Mouse (Mus musculus) intestine, postnatal 0 days (tissue): Measurements from ENCODE around the gene Wipf2. TPM values are rescaled to one million over a fixed set of nuclear protein-coding genes. Genes with fewer than 3 reads are reported as not detected.
"Not testable (repeated sequence)": the region's sequence is repeated elsewhere in the genome, so short reads cannot be mapped to it uniquely, and the experiment has no call there.

Experiments
- ATAC-seq: fragments of 200-750 bp; cut with Nextera tagmentation; 2 replicates; pipeline ENCODE4 v1.8.0; 2017; ENCODE audit warnings: mild to moderate bottlenecking, moderate TSS enrichment, moderate library complexity
- H3K27ac ChIP-seq: fragments of 300-500 bp; sonication (generic); 2 replicates; pipeline ENCODE4 v1.5.1; 2014; ENCODE audit warnings: mild to moderate bottlenecking, low read depth, low read length, moderate library complexity
- H3K27me3 ChIP-seq: fragments of 300-500 bp; sonication (generic); replicated peaks from 2 replicates; pipeline ENCODE4 v1.6.1; 2014; ENCODE audit warnings: low read length, mixed read lengths; ENCODE audit not compliant: control insufficient read depth, insufficient read depth
- H3K36me3 ChIP-seq: fragments of 300-500 bp; sonication (generic); 2 replicates; pipeline ENCODE4 v1.6.1; 2014; ENCODE audit warnings: mild to moderate bottlenecking, moderate library complexity; ENCODE audit not compliant: control insufficient read depth, insufficient read depth
- H3K4me1 ChIP-seq: fragments of 300-500 bp; sonication (generic); replicated peaks from 2 replicates; pipeline ENCODE4 v1.6.1; 2014; ENCODE audit warnings: antibody characterized with exemption, low read length, mixed read lengths; ENCODE audit not compliant: control insufficient read depth, insufficient read depth
- H3K4me2 ChIP-seq: fragments of 300-500 bp; sonication (generic); replicated peaks from 2 replicates; pipeline ENCODE4 v1.6.1; 2014; ENCODE audit warnings: low read depth, mild to moderate bottlenecking, moderate library complexity
- H3K4me3 ChIP-seq: fragments of 300-500 bp; sonication (generic); 2 replicates; pipeline ENCODE4 v1.5.1; 2014; ENCODE audit warnings: low read depth, low read length
- H3K9ac ChIP-seq: fragments of 300-500 bp; sonication (generic); 2 replicates; pipeline ENCODE4 v1.6.1; 2014; ENCODE audit warnings: mild to moderate bottlenecking, low read depth, low read length
- H3K9me3 ChIP-seq: fragments of 300-500 bp; sonication (generic); 2 replicates; pipeline ENCODE4 v1.6.1; 2016; ENCODE audit warnings: mixed run types; ENCODE audit not compliant: control insufficient read depth
- CTCF ChIP-seq: sonication (generic); IDR thresholded peaks from 2 replicates; pipeline ENCODE4 v1.5.1; 2016; ENCODE audit warnings: low read depth, mild to moderate bottlenecking, control low read depth, antibody characterized with exemption, moderate library complexity
- WGBS: fragments of 180-500 bp; shearing (Covaris S2); extraction: QIAGEN DNeasy Blood & Tissue Kit; methylation state at CpG from one replicate; pipeline ENCODE4 v1.1.7; 2014; 5-methylcytosine and 5-hydroxymethylcytosine counted together
- polyA plus RNA-seq: library from polyadenylated mRNA; unstranded; fragments of >200 nt; fragmentation: Nextera tagmentation; extraction: Ambion mirVana; gene quantifications from 2 replicates; pipeline ENCODE4 v1.2.1, GENCODE M21; 2015

Gene Wipf2
- polyA plus RNA-seq, 1 experiment from 2014 or later, result 3.9 TPM

- Histone ChIP-seq H3K4me1 (peaks cover 4% of the 10 kb centered on the region; the same call in 1 of the 2 replicates), H3K9ac (no peak overlapping the region), H3K27ac (no peak overlapping the region), H3K9me3 (no peaks in the 10 kb centered on the region), H3K4me3 (no peak overlapping the region), H3K36me3 (no peaks in the 10 kb centered on the region), H3K27me3 (no peaks in the 10 kb centered on the region), H3K4me2 (no peak overlapping the region)
- 31% methylated on average over 6 of the region's 6 CpGs for WGBS
- ATAC-seq, result no peak
- peak; percentile 83 for TF ChIP-seq CTCF
Observed at GRCm38 (mm10) chr11:98909654-98910053, 46.2 kb downstream of the Wipf2 start.

GRCm38 (mm10) chr11:98910415-98910814 is 47.0 kb downstream of the Wipf2 start:
- 91% methylated on average over 11 of the region's 11 CpGs for WGBS
- H3K27me3 ChIP-seq, result no peaks in the 10 kb centered on the region
- ATAC-seq, result no peak
- TF ChIP-seq CTCF, result no peak
- peaks cover 4% of the 10 kb centered on the region; the same call in 1 of the 2 replicates for H3K4me1 ChIP-seq
- no peak overlapping the region for H3K4me2 ChIP-seq
- no peaks in the 10 kb centered on the region for H3K9me3 ChIP-seq
- no peak overlapping the region for H3K9ac ChIP-seq
- 0 out of 2 replicates have a peak, but pooled peaks cover 3% of the 10 kb centered on the region for H3K36me3 ChIP-seq
- no peak overlapping the region for H3K27ac ChIP-seq
- H3K4me3 ChIP-seq, result no peak overlapping the region

- no peak overlapping the region for H3K4me3 ChIP-seq
- 74% methylated on average over 5 of the region's 5 CpGs for WGBS
- no peaks in the 10 kb centered on the region for H3K9me3 ChIP-seq
- no peak for ATAC-seq
- TF ChIP-seq CTCF, result no peak
- H3K4me2 ChIP-seq, result no peak overlapping the region
- 0 out of 2 replicates have a peak, but pooled peaks cover 5% of the 10 kb centered on the region for H3K36me3 ChIP-seq
- peaks cover 4% of the 10 kb centered on the region; the same call in 1 of the 2 replicates for H3K4me1 ChIP-seq
- no peak overlapping the region for H3K27ac ChIP-seq
- H3K9ac ChIP-seq, result no peak overlapping the region
- H3K27me3 ChIP-seq, result no peaks in the 10 kb centered on the region
Observed at GRCm38 (mm10) chr11:98911498-98911897, 48.1 kb downstream of the Wipf2 start.

GRCm38 (mm10) chr11:98914196-98914595 is 50.8 kb downstream of the Wipf2 start:
- peaks cover 12% of the 10 kb centered on the region; the same call in 1 of the 2 replicates for H3K36me3 ChIP-seq
- H3K9me3 ChIP-seq, result no peaks in the 10 kb centered on the region
- H3K9ac ChIP-seq, result no peak overlapping the region
- no peak overlapping the region for H3K27ac ChIP-seq
- H3K4me3 ChIP-seq, result no peak overlapping the region
- H3K4me1 ChIP-seq, result no peaks in the 10 kb centered on the region
- no peak overlapping the region for H3K4me2 ChIP-seq
- no peak for ATAC-seq
- no peak for TF ChIP-seq CTCF
- WGBS, result 56% methylated on average over 11 of the region's 11 CpGs
- no peaks in the 10 kb centered on the region for H3K27me3 ChIP-seq

GRCm38 (mm10) chr11:98916376-98916775 is 52.9 kb downstream of the Wipf2 start:
- WGBS, result 97% methylated on average over 3 of the region's 3 CpGs

GRCm38 (mm10) chr11:98917428-98918005 is 54.1 kb downstream of the Wipf2 start:
- 76% methylated on average over 13 of the region's 13 CpGs for WGBS
- H3K27ac ChIP-seq, result peak overlapping the region; percentile 23; the same call in 1 of the 2 replicates
- no peak for ATAC-seq
- H3K36me3 ChIP-seq, result peaks cover 12% of the 10 kb centered on the region; the same call in 1 of the 2 replicates
- no peaks in the 10 kb centered on the region for H3K27me3 ChIP-seq
- peak overlapping the region; percentile 25; the same call in 1 of the 2 replicates for H3K4me2 ChIP-seq
- no peak for TF ChIP-seq CTCF
- no peaks in the 10 kb centered on the region for H3K4me1 ChIP-seq
- H3K9ac ChIP-seq, result no peak overlapping the region
- no peaks in the 10 kb centered on the region for H3K9me3 ChIP-seq
- no peak overlapping the region for H3K4me3 ChIP-seq

More at GRCm38 (mm10) chr11:98916376-98916775, 52.9 kb downstream of the Wipf2 start:
- not testable (repeated sequence) for H3K4me1 ChIP-seq, H3K9ac ChIP-seq, H3K9me3 ChIP-seq, H3K27ac ChIP-seq, ATAC-seq, H3K27me3 ChIP-seq, H3K4me2 ChIP-seq, H3K4me3 ChIP-seq
- TF ChIP-seq CTCF, result peak; percentile 65
- peaks cover 12% of the 10 kb centered on the region; the same call in 1 of the 2 replicates for H3K36me3 ChIP-seq
